Mouse (Mus musculus) hindbrain, embryonic 14.5 days (tissue): ENCODE measurements at regions not wholly inside any gene's neighbourhood (a gene's known extent, or its start where the extent isn't known, plus 50 kb on each side); places are given as distances from the start of the nearest gene placed in this dataset.

Source experiments
- ATAC-seq: fragments of 200-750 bp; cut with Nextera tagmentation; 2 replicates; pipeline ENCODE4 v1.8.0; 2017; ENCODE audit warnings: moderate number of reproducible peaks, mild to moderate bottlenecking, moderate TSS enrichment, moderate library complexity; ENCODE audit not compliant: low FRiP score
- DNase-seq: peaks from one replicate; pipeline ENCODE4 v3.0.0-alpha.2; 2015; ENCODE audit warnings: low spot score
- H3K27ac ChIP-seq: fragments of 300-500 bp; sonication (generic); 2 replicates; pipeline ENCODE4 v1.5.1; 2014; ENCODE audit warnings: mild to moderate bottlenecking, moderate library complexity
- H3K27me3 ChIP-seq: fragments of 300-500 bp; sonication (generic); 2 replicates; pipeline ENCODE4 v1.6.1; 2014; ENCODE audit warnings: mild to moderate bottlenecking, low read length, mixed read lengths; ENCODE audit not compliant: control insufficient read depth, insufficient read depth
- H3K36me3 ChIP-seq: fragments of 300-500 bp; sonication (generic); replicated peaks from 2 replicates; pipeline ENCODE4 v1.6.1; 2014; ENCODE audit not compliant: control insufficient read depth, insufficient read depth
- H3K4me1 ChIP-seq: fragments of 300-500 bp; sonication (generic); replicated peaks from 2 replicates; pipeline ENCODE4 v1.6.1; 2014; ENCODE audit warnings: antibody characterized with exemption, low read length, mixed read lengths; ENCODE audit not compliant: control insufficient read depth, insufficient read depth
- H3K4me2 ChIP-seq: fragments of 300-500 bp; sonication (generic); replicated peaks from 2 replicates; pipeline ENCODE4 v1.6.1; 2014; ENCODE audit warnings: mild to moderate bottlenecking, moderate library complexity
- H3K4me3 ChIP-seq: fragments of 300-500 bp; sonication (generic); replicated peaks from 2 replicates; pipeline ENCODE4 v1.5.1; 2014; ENCODE audit warnings: mild to moderate bottlenecking, low read length
- H3K9ac ChIP-seq: fragments of 300-500 bp; sonication (generic); 2 replicates; pipeline ENCODE4 v1.6.1; 2014
- H3K9me3 ChIP-seq: fragments of 300-500 bp; sonication (generic); 2 replicates; pipeline ENCODE4 v1.6.1; 2016; ENCODE audit warnings: low read length; ENCODE audit not compliant: control insufficient read depth
- WGBS: fragments of 180-500 bp; shearing (Covaris S2); extraction: QIAGEN DNeasy Blood & Tissue Kit; methylation state at CpG from one replicate; pipeline ENCODE4 v1.1.7; 2014; 5-methylcytosine and 5-hydroxymethylcytosine counted together

- Histone ChIP-seq H3K4me1 (0 out of 2 replicates have a peak, but pooled peaks cover 2% of the 10 kb centered on the region), H3K4me3 (no peak overlapping the region), H3K27me3 (no peaks in the 10 kb centered on the region; the same call in 1 of the 2 replicates), H3K4me2 (no peak overlapping the region), H3K9ac (no peak overlapping the region), H3K9me3 (no peaks in the 10 kb centered on the region), H3K27ac (no peak overlapping the region), H3K36me3 (no peaks in the 10 kb centered on the region)
- WGBS: 86% methylated on average over 8 of the region's 8 CpGs
- DNase-seq: no peak
- ATAC-seq: no peak
These were observed 218.0 kb upstream of the Hs6st1 start for GRCm38 (mm10) chr1:35850191-35850545.

- Histone ChIP-seq H3K27me3 (no peaks in the 10 kb centered on the region; the same call in 1 of the 2 replicates), H3K4me3 (no peak overlapping the region), H3K36me3 (no peaks in the 10 kb centered on the region), H3K9ac (no peak overlapping the region), H3K4me1 (0 out of 2 replicates have a peak, but pooled peaks cover 2% of the 10 kb centered on the region), H3K9me3 (no peaks in the 10 kb centered on the region), H3K4me2 (no peak overlapping the region), H3K27ac (no peak overlapping the region)
- no peak for ATAC-seq
- WGBS: 63% methylated on average over 9 of the region's 9 CpGs
- DNase-seq: no peak
These were observed 217.6 kb upstream of the Hs6st1 start for GRCm38 (mm10) chr1:35850566-35851085.

GRCm38 (mm10) chr1:35851681-35852409 is 216.4 kb upstream of the Hs6st1 start:
- ATAC-seq (no peak), DNase-seq (no peak)
- H3K9ac ChIP-seq: no peak overlapping the region
- H3K27me3 ChIP-seq: no peaks in the 10 kb centered on the region; the same call in 1 of the 2 replicates
- H3K4me2 ChIP-seq: no peak overlapping the region
- no peak overlapping the region for H3K27ac ChIP-seq
- 0 out of 2 replicates have a peak, but pooled peaks cover 2% of the 10 kb centered on the region for H3K4me1 ChIP-seq
- WGBS: 90% methylated on average over 4 of the region's 4 CpGs
- no peak overlapping the region for H3K4me3 ChIP-seq
- H3K36me3 ChIP-seq: no peaks in the 10 kb centered on the region
- no peaks in the 10 kb centered on the region for H3K9me3 ChIP-seq

- 86% methylated on average over 1 of the region's 1 CpGs for WGBS
- H3K4me1 ChIP-seq: 0 out of 2 replicates have a peak, but pooled peaks cover 2% of the 10 kb centered on the region
- H3K4me2 ChIP-seq: no peak overlapping the region
- DNase-seq (no peak), ATAC-seq (no peak)
- no peaks in the 10 kb centered on the region for H3K9me3 ChIP-seq
- H3K9ac ChIP-seq: no peak overlapping the region
- no peak overlapping the region for H3K4me3 ChIP-seq
- no peaks in the 10 kb centered on the region for H3K36me3 ChIP-seq
- H3K27me3 ChIP-seq: no peaks in the 10 kb centered on the region; the same call in 1 of the 2 replicates
- H3K27ac ChIP-seq: no peak overlapping the region
These were observed 215.2 kb upstream of the Hs6st1 start for GRCm38 (mm10) chr1:35853018-35853417.

- H3K27me3 ChIP-seq: no peaks in the 10 kb centered on the region
- DNase-seq: no peak
- no peak overlapping the region for H3K9ac ChIP-seq
- H3K4me3 ChIP-seq: no peak overlapping the region
- no peak overlapping the region for H3K4me2 ChIP-seq
- H3K27ac ChIP-seq: no peak overlapping the region
- no peak for ATAC-seq
- H3K4me1 ChIP-seq: no peaks in the 10 kb centered on the region
- 76% methylated on average over 4 of the region's 4 CpGs for WGBS
- no peaks in the 10 kb centered on the region for H3K36me3 ChIP-seq
- H3K9me3 ChIP-seq: no peaks in the 10 kb centered on the region
These were observed 212.6 kb upstream of the Hs6st1 start for GRCm38 (mm10) chr1:35855650-35856049.

GRCm38 (mm10) chr1:35858342-35858741 is 209.9 kb upstream of the Hs6st1 start:
- no peak overlapping the region for H3K27ac ChIP-seq
- H3K27me3 ChIP-seq: no peaks in the 10 kb centered on the region
- H3K9me3 ChIP-seq: no peaks in the 10 kb centered on the region
- DNase-seq: no peak
- no peak for ATAC-seq
- H3K4me1 ChIP-seq: no peaks in the 10 kb centered on the region
- H3K9ac ChIP-seq: no peak overlapping the region
- H3K4me3 ChIP-seq: no peak overlapping the region
- 90% methylated on average over 3 of the region's 3 CpGs for WGBS
- no peak overlapping the region for H3K4me2 ChIP-seq
- H3K36me3 ChIP-seq: no peaks in the 10 kb centered on the region

- H3K9me3 ChIP-seq: no peaks in the 10 kb centered on the region
- 92% methylated on average over 5 of the region's 5 CpGs for WGBS
- no peak overlapping the region for H3K9ac ChIP-seq
- H3K36me3 ChIP-seq: no peaks in the 10 kb centered on the region
- no peak overlapping the region for H3K4me3 ChIP-seq
- H3K4me2 ChIP-seq: no peak overlapping the region
- DNase-seq (no peak), ATAC-seq (no peak)
- H3K27ac ChIP-seq: no peak overlapping the region
- H3K27me3 ChIP-seq: no peaks in the 10 kb centered on the region
- no peaks in the 10 kb centered on the region for H3K4me1 ChIP-seq
These were observed 207.4 kb upstream of the Hs6st1 start for GRCm38 (mm10) chr1:35860779-35861178.

GRCm38 (mm10) chr1:35862196-35862595 is 206.0 kb upstream of the Hs6st1 start:
- no peak for ATAC-seq
- H3K27ac ChIP-seq: no peak overlapping the region
- 91% methylated on average over 5 of the region's 5 CpGs for WGBS
- no peak overlapping the region for H3K4me2 ChIP-seq
- H3K9me3 ChIP-seq: no peaks in the 10 kb centered on the region
- H3K27me3 ChIP-seq: no peaks in the 10 kb centered on the region
- H3K4me1 ChIP-seq: no peaks in the 10 kb centered on the region
- no peaks in the 10 kb centered on the region for H3K36me3 ChIP-seq
- no peak overlapping the region for H3K9ac ChIP-seq
- no peak overlapping the region for H3K4me3 ChIP-seq
- DNase-seq: no peak

GRCm38 (mm10) chr1:35862661-35863060 is 205.5 kb upstream of the Hs6st1 start:
- no peak for DNase-seq
- H3K36me3 ChIP-seq: no peaks in the 10 kb centered on the region
- no peaks in the 10 kb centered on the region for H3K4me1 ChIP-seq
- H3K4me3 ChIP-seq: no peak overlapping the region
- 91% methylated on average over 2 of the region's 2 CpGs for WGBS
- ATAC-seq: no peak
- H3K9ac ChIP-seq: no peak overlapping the region
- H3K27ac ChIP-seq: no peak overlapping the region
- no peaks in the 10 kb centered on the region for H3K9me3 ChIP-seq
- H3K27me3 ChIP-seq: no peaks in the 10 kb centered on the region
- H3K4me2 ChIP-seq: no peak overlapping the region
